Mouse (Mus musculus): Measurements from ENCODE around the gene 1600002K03Rik.
"Not testable (repeated sequence)": the region's sequence is repeated elsewhere in the genome, so short reads cannot be mapped to it uniquely, and the experiment has no call there.

Gene 1600002K03Rik

GRCm38 (mm10) chr10:80155277-80155676 is 17.5 kb upstream of the 1600002K03Rik start:
- no peak for DNase-seq

GRCm38 (mm10) chr10:80156002-80156751 is 16.6 kb upstream of the 1600002K03Rik start:
- no peak for DNase-seq

- no peak for DNase-seq
These were observed 16.0 kb upstream of the 1600002K03Rik start for GRCm38 (mm10) chr10:80156752-80157053.

GRCm38 (mm10) chr10:80157141-80157929 is 15.4 kb upstream of the 1600002K03Rik start:
- DNase-seq = no peak

- DNase-seq = no peak
These were observed 14.3 kb upstream of the 1600002K03Rik start for GRCm38 (mm10) chr10:80158307-80158986.

GRCm38 (mm10) chr10:80159021-80159560 is 13.7 kb upstream of the 1600002K03Rik start:
- peak; percentile 67 for DNase-seq

- peak; percentile 99 for DNase-seq
These were observed 12.9 kb upstream of the 1600002K03Rik start for GRCm38 (mm10) chr10:80159561-80160454.

- peak; percentile 61 for DNase-seq
These were observed 12.0 kb upstream of the 1600002K03Rik start for GRCm38 (mm10) chr10:80160455-80161371.

- DNase-seq = no peak
These were observed 11.1 kb upstream of the 1600002K03Rik start for GRCm38 (mm10) chr10:80161522-80162242.

- DNase-seq = no peak
These were observed 10.5 kb upstream of the 1600002K03Rik start for GRCm38 (mm10) chr10:80162243-80162608.

- DNase-seq = peak; percentile 26
These were observed 9.9 kb upstream of the 1600002K03Rik start for GRCm38 (mm10) chr10:80162716-80163299.

GRCm38 (mm10) chr10:80163721-80164120 is 9.0 kb upstream of the 1600002K03Rik start:
- DNase-seq = peak; percentile 23

GRCm38 (mm10) chr10:80164161-80164997 is 8.4 kb upstream of the 1600002K03Rik start:
- peak; percentile 49 for DNase-seq

- DNase-seq = peak; percentile 96
These were observed 7.8 kb upstream of the 1600002K03Rik start for GRCm38 (mm10) chr10:80164998-80165344.

GRCm38 (mm10) chr10:80165392-80166128 is 7.2 kb upstream of the 1600002K03Rik start, which contains the start of gene Cirbp:
TSS of gene Cirbp (plus strand) at chr10:80165985.
- DNase-seq = peak; percentile 60

- DNase-seq = not testable (repeated sequence)
These were observed 6.6 kb upstream of the 1600002K03Rik start for GRCm38 (mm10) chr10:80166136-80166535.

- DNase-seq = peak; percentile 97
These were observed 5.2 kb upstream of the 1600002K03Rik start for GRCm38 (mm10) chr10:80167460-80168037.

Data from layer of hippocampus, adult 9-11 months (tissue).